Mouse (Mus musculus) Muller cell, postnatal 12 days (primary cell): ENCODE data around the gene Garem2.

ENCODE experiments used
- DNase-seq: peaks from one replicate; pipeline ENCODE4 v3.0.0-alpha.2; 2015; ENCODE audit errors: inconsistent ontology term

Gene Garem2

GRCm38 (mm10) chr5:30111771-30112170 is 6.8 kb downstream of the Garem2 start:
- no peak for DNase-seq

DNA sequence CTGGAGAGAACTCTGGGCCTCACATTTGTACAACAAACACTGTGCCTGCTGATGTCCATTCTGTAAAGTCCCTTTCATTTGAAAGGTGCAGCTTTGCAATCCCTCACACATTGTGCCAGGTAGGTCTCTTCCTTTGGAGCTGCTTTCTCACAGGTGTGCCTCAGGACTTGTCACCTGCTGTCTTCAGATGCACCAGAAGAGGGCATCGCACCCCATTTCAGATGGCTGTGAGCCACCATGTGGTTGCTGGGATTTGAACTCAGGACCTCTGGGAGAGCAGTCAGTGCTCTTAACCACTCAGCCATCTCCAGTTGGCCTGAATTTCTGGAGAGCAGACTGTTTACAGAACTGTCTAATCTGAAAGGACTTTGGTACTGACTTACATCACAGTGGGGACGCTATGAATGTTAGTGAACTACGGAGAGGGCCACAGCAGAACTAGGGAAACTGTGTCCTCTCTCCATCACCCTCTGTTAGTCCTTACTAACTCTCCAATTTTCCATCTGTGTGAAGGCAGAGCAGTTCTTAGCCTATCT is 7.6 kb downstream of the Garem2 start:
- no peak for DNase-seq

DNA sequence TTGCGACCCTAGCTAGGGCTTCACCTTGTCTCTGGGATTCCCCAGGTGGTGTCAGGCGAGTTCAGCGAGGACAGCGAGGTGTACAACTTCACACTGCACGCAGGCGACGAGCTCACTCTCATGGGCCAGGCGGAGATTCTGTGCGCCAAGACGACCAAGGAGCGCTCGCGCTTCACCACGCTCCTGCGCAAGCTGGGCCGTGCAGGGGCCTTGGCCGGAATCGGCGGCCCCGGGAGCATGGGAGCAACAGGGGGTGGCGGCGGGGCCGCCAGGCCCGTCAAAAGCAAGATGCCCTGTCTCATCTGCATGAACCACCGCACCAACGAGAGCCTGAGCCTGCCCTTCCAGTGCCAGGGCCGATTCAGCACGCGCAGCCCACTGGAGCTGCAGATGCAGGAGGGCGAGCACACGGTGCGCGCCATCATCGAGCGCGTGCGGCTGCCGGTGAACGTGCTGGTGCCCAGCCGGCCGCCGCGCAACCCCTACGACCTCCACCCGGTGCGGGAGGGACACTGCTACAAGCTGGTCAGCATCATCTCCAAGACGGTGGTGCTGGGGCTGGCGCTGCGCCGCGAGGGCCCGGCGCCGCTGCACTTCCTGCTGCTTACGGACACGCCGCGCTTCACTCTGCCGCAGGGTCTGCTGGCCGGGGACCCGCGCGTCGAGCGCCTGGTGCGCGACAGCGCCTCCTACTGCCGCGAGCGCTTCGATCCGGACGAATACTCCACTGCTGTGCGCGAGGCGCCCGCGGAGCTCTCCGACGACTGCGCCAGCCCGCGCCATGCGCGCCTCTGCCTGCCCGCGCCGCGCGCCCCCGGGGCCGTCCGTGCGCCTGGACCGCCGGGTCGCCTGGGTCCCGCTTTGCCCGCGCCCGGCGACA is 9.2 kb downstream of the Garem2 start:
- peak; percentile 78 for DNase-seq

- DNase-seq, result no peak
Observed at GRCm38 (mm10) chr5:30114761-30115140, 9.8 kb downstream of the Garem2 start.

DNA sequence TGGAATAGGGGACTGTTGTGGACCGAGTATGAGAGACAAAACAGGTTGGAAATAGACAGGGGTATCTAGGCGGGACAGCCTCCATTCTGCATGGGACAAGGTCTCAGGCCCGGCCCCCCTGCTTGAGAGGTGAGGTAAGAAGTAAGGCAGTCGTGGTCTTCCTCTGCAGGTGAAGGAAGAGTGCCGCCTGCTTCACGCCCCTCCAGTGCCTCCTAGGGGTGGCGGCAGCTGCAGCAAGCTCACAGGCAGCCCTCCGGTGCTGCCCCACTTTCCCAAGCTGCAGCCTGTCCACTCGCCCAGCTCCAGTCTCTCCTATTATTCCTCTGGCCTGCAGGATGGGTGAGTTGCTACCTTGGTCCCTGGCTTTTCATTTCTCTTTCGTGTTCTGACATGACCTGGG is 10.8 kb downstream of the Garem2 start:
- no peak for DNase-seq

GRCm38 (mm10) chr5:30118018-30118417 is 13.1 kb downstream of the Garem2 start:
- no peak for DNase-seq

- no peak for DNase-seq
Observed at GRCm38 (mm10) chr5:30119163-30119562, 14.2 kb downstream of the Garem2 start.

DNA sequence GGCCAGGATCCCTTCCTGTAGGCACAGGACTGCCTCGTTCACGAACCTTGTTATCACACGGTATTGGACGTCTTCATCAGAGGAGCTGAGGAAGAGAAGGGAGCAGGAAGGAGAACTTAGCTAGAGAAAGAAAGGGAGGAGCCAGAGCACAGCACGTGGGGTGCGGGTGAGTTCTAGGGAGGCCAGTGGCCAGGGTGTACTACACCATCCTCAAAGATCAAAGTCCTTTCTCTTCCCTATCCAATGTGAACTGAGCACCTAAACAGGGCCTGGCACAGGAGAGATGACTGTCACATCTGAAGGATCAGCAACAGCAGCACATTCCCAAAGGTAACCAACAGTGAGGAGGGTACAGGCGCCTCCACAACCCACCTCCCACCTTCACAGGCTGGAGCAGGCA is 15.1 kb downstream of the Garem2 start:
- DNase-seq, result no peak

GRCm38 (mm10) chr5:30122481-30122880 is 17.5 kb downstream of the Garem2 start:
- DNase-seq, result no peak

- peak; percentile 16 for DNase-seq
Observed at GRCm38 (mm10) chr5:30125587-30125986, 20.6 kb downstream of the Garem2 start.

DNA sequence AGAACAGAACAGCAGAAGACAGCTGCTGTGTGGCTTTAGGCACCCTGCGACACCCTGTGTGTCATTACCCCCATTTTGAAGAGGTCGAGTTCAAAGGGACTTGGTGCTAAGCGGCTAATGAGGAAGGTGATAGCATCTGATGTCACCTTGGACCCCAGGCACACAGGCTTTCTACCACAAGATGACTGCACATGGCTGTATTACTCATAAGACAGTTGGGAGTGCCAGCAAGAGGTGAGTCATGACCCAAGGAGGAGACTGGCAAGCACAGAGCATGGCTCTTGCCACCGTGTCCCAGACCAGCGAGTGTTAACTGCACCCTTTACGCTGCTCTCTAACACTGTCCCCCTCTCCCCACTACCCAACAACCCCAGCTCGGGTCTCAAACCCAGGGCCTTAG is 21.8 kb downstream of the Garem2 start:
- DNase-seq, result no peak

DNA sequence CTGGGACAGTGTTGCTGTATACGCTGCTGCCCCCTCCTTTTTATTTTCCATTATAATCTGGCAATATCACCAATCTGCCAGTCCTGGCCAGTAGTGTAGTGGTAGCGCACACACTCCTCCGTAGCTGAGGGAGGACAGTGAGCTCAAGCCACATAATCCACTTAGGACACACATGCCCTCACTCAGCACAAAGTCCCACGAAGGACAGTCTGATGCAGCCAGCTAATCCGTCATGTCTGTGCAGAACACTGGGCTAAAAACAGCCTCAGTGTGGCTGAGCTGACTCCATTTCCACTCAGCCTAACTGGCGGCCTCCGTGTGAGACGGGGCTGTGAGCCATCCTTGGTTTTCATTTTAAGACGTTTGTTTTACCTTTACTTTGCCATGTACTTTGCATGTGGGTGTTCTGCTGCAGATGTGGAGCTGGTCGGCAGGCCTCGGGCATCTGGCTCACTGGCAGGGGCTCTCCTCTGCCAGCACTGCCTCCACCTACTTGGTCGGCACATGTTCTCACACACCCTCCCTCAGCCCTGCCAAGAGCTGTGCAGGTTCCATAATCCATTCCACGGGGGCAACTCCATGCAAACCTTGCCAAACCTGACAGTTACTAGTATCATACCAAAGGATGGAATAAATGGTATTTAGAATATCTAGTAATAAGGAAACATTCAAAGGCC is 23.1 kb downstream of the Garem2 start:
- no peak for DNase-seq

DNA sequence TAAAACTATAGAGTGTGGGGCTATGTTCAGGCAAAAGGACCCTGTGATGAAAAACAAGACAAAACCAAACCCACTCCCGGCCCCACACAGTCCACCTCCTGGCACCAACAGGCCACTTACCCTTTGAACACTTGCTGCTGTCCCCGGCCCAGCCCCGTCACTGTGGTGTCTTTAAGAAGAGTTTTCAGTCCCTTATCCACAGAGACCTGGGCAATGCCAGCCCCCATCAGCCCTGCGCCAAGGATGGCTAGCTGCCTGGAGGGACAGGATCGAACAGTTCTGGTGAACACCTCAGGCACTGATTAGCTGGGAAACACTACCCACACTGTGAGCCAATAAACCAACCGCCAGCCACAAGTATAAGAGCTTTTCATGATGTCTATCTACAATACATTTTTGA is 23.7 kb downstream of the Garem2 start:
- DNase-seq, result no peak

- no peak for DNase-seq
Observed at GRCm38 (mm10) chr5:30131246-30131645, 26.3 kb downstream of the Garem2 start.

DNA sequence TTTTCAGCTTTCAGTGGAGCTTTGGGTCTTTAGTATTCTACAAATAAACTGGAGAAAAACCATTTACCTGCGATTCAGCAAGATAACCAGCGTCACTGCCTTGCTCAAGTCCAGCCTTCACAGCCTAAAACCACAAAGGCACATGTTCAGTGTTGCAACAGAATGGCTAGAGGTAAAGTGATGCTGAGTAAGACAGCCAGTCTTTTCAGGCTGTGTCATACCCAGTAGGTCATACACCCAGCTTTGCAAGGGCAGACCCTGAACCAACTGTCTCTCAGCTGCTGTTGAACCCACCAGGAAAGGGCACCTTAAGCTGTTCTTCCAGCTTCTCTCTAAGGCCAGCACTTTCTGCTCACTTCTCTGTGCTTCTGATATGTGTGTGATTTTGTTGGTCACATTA is 27.2 kb downstream of the Garem2 start:
- DNase-seq, result no peak

DNA sequence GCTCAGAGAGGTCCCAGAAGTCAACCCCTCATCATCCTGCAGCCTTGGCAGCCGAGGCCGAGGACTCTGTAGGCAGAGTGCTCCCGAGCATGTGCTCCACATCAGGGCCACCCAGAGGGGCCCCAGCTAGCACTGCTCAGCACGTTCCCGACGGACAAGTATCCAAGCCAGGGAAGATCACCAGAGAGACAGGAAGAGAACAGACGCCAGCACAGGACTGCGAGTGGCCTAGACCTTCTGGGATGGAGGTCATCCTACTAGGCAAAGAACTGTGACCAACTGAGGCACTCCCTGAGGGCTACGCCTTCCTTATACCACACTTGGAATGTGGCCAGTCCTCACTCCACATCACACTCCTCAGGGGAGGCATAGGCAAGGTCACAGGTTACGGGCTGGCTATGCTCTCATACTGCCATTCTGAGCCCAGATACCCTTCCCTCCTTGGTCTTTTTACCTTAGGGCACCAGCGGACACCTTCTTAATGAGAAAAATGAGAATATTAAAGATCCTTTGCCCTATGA is 30.8 kb downstream of the Garem2 start:
- DNase-seq, result no peak

DNA sequence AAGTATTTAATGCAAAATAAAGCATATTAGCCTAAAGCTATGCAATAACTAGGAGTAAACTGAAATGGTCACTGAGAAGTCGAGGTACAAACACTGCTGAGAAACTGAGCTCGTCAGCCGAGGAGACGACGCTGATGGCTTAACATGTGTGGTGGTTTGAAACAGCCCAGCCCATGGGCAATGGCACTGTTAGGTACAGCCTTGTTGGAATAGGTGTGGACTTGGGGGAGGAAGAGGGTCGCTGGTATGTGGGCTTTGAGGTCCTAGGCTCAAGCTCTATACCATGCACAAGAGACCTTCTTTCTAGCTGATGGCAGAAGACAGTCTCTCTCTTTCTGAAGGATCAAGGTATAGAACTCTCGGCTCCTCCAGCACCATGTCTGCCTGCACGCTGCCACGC is 32.3 kb downstream of the Garem2 start:
- DNase-seq, result no peak

GRCm38 (mm10) chr5:30138193-30138592 is 33.2 kb downstream of the Garem2 start:
- DNase-seq, result no peak

DNA sequence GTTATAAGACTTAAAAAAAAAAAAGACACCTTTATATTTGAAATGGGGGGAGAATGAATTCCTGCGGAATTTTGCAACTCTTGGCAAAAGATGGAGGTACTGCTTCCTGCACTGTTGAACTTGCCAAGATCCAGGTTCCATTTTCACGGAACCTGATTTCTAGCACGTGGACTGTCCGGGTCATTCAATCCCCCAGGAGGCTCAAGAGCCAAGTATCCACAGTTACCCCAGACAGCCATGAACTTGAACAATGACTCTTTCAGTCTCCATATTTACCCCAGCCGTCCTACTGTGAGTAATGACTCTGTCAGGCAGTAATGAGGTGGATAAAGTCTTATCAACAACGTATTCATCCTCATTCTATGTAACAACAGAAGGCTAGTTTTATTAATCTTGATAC is 41.6 kb downstream of the Garem2 start:
- DNase-seq, result peak; percentile 59

DNA sequence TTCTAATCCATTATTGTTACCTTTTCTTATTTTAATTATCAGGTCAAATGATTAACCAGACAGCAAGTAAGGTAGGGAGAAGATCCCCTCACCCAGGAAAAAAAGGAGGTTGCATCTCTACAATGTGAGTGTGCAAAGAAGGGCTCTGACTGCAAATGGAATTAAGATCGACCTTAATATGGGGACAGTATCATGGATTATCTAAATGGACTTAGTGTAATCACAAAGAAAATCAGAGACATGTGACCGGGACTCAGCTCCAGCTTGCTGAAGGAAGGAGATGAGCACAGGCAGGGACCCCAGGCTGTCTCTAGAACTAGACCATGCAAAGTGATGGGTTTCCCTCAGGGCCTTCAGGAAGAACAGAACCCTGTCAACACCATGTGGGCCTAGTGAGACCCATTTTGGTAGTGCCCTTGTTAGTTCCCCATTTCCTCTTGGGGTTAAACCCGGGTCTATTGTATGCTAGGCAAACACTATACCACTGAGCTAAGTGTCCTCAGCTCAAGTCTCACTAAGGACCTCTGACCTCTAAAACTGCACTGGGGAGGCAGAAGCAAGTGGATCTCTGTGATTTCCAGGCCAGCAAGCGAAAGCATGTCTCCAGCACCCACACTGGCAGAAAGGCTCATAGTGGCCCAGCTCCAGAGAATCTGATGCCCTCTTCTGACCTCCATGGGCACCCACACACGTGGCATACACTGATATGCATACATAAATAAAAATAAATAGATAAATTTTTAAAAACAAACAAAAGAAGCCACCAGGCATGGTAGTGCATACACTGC is 43.4 kb downstream of the Garem2 start:
- DNase-seq, result no peak

DNA sequence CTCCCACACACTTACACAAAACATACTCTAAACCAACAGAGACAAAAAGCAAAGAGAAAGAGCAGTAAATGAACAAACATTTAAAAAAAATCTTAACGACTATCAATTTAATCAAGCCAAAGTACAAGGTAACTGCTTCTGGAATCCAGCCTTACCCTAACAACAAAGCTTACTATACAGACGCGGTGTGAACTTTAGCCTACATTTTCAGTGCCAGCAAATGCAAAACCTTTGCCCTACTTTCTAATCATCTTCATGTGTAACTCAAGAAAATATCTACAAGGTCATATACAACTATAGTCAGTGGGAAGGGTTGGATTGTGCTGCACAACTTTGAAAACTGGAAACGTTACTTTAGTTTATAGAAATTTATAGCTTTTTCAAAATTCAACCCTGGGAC is 47.0 kb downstream of the Garem2 start:
- DNase-seq, result no peak

DNA sequence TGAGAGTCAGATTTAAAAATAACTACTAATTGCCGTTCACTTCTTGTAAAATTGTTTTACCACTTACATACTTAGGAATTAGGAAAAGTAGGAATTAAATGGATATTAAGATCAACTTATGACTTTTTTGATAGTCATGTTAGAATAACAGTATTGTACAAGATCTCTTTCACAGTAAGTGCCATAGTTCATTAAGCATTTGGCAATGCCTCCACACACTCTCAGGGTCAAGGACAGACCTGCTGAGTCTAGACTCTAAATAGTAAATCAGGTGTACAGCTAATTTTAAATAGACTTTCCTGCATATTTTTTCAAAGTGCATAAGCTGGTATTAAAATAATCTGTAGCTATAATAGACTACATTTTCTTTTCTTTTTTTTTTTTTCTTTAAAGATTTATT is 47.5 kb downstream of the Garem2 start:
- DNase-seq, result no peak
